Comparison of ENCODE assay signal across 17 mouse cellular contexts in the genomic region with DNA sequence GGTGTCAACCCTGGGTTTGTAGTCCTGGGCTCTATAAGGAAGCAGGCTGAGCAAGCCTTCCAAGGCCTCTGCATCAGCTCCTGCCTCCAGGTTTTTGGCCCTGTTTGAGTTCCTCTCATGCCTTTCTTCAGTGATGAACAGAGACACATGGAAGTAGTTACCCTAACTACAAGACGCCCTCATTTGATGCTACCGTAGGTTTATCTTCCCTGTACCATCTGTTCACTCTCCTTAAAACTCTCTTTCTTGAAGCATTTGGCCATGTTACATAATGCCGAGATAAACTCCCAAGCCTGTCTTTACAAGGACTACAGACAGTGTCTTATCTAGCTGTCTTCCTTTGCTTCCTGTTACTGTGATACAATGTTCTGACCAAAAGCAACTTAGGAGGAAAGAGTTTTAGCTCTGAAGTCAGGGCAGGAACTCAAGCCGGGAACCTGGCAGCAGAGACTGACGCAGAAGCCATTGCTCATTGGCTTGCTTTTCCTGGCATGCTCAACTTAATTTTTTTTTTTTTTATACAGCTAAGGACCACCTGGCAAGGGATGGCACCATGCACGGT. TPM values are rescaled to one million over a fixed set of nuclear protein-coding genes. Genes with fewer than 3 reads are reported as not detected.
DNase-seq lines count a peak whose midpoint lies in the region; ATAC-seq and TF ChIP-seq lines count a peak whose summit lies in the region.
"Had no signal": no experiment of that assay in that cellular context is flagged by ENCODE, and none has a peak within 500 bp of the region (broad histone marks: within the 10 kb centered on the region; RNA-seq: fewer than 3 reads in every experiment).

No protein-coding gene starts in this region.

- no peak for TF ChIP-seq RAD21 in MEL (IDR thresholded peaks at IDR 0.05; ENCODE audit: low read depth, low read length)

- TF ChIP-seq POLR2A in MEL (IDR thresholded peaks at IDR 0.05; ENCODE audit: control insufficient read depth in 1 of 2, insufficient read depth in 1 of 2, low read depth in 1 of 2, low read length in 2 of 2, poor library complexity in 1 of 2): peak in 1 of 2 experiments; percentile 25; a peak in 1 of 4 replicates

- H3K27ac ChIP-seq in hindbrain, postnatal 0 days: no peak overlapping the region
- no peak overlapping the region for H3K27ac ChIP-seq in hindbrain, embryonic 16.5 days (ENCODE audit: low read depth, low read length)
- H3K27ac ChIP-seq in MEL (ENCODE audit: control insufficient read depth, low read depth, low read length): peak overlapping the region; percentile 99
- H3K27ac ChIP-seq in liver, embryonic 14.5 days: peak overlapping the region; percentile 88
- no peak overlapping the region for H3K27ac ChIP-seq in intestine, embryonic 15.5 days
- H3K27ac ChIP-seq: embryonic facial prominence, embryonic 10.5 days; hindbrain, embryonic 15.5 days; limb, embryonic 12.5 days; stomach, embryonic 15.5 days had no signal

- H3K9me3 ChIP-seq in hindbrain, postnatal 0 days (ENCODE audit: low read length): no peaks in the 10 kb centered on the region
- no peaks in the 10 kb centered on the region for H3K9me3 ChIP-seq in hindbrain, embryonic 16.5 days (ENCODE audit: control insufficient read depth, low read length)
- no peaks in the 10 kb centered on the region for H3K9me3 ChIP-seq in MEL (replicated peaks; ENCODE audit: insufficient read depth, low read length)
- H3K9me3 ChIP-seq in liver, embryonic 14.5 days (ENCODE audit: control insufficient read depth, low read length): no peaks in the 10 kb centered on the region
- no peaks in the 10 kb centered on the region for H3K9me3 ChIP-seq in intestine, embryonic 15.5 days
- H3K9me3 ChIP-seq: embryonic facial prominence, embryonic 10.5 days; hindbrain, embryonic 15.5 days; limb, embryonic 12.5 days; stomach, embryonic 15.5 days had no signal

- no peaks in the 10 kb centered on the region for H3K36me3 ChIP-seq in hindbrain, postnatal 0 days (ENCODE audit: insufficient read depth, low read length)
- no peaks in the 10 kb centered on the region for H3K36me3 ChIP-seq in hindbrain, embryonic 16.5 days (ENCODE audit: control insufficient read depth, insufficient read depth, low read length)
- H3K36me3 ChIP-seq in MEL (ENCODE audit: control insufficient read depth in 1 of 2, insufficient read depth in 2 of 2, low read length in 2 of 2): peaks cover 0 to 24% of the 10 kb centered on the region in 2 experiments; a peak in 2 of 4 replicates
- no peaks in the 10 kb centered on the region for H3K36me3 ChIP-seq in liver, embryonic 14.5 days (replicated peaks; ENCODE audit: control insufficient read depth, insufficient read depth, low read depth)
- no peaks in the 10 kb centered on the region for H3K36me3 ChIP-seq in intestine, embryonic 15.5 days
- H3K36me3 ChIP-seq: embryonic facial prominence, embryonic 10.5 days; hindbrain, embryonic 15.5 days; limb, embryonic 12.5 days; stomach, embryonic 15.5 days had no signal

- no peak for ATAC-seq in hindbrain, postnatal 0 days
- no peak for ATAC-seq in hindbrain, embryonic 16.5 days
- ATAC-seq in liver, embryonic 14.5 days (ENCODE audit: insufficient read depth): peak; percentile 56
- no peak for ATAC-seq in intestine, embryonic 15.5 days

- H3K79me2 ChIP-seq in MEL (ENCODE audit: control insufficient read depth, insufficient read depth, low read length, poor library complexity): no peaks in the 10 kb centered on the region; the same call in 1 of the 2 replicates

- peak; percentile 94 to 96 for TF ChIP-seq EP300 in MEL (IDR thresholded peaks at IDR 0.05; ENCODE audit: low read depth in 1 of 2, low read length in 2 of 2)
- TF ChIP-seq EP300 in liver, embryonic 14.5 days (IDR thresholded peaks at IDR 0.05; ENCODE audit: low read depth): peak; percentile 91

- H3K4me2 ChIP-seq in hindbrain, postnatal 0 days (ENCODE audit: low read depth, low read length): no peak overlapping the region
- no peak overlapping the region for H3K4me2 ChIP-seq in hindbrain, embryonic 16.5 days (ENCODE audit: low read length)
- peak overlapping the region; percentile 56 for H3K4me2 ChIP-seq in liver, embryonic 14.5 days (ENCODE audit: low read depth)
- no peak overlapping the region for H3K4me2 ChIP-seq in intestine, embryonic 15.5 days (replicated peaks)
- H3K4me2 ChIP-seq: hindbrain, embryonic 15.5 days; limb, embryonic 12.5 days; stomach, embryonic 15.5 days had no signal

- peak; percentile 25 for DNase-seq in hindbrain, postnatal 0 days (ENCODE audit: low spot score)
- peak; percentile 94 for DNase-seq in MEL (ENCODE audit: low read depth, low spot score)
- DNase-seq in c-Kit-negative CD71-positive TER-119-positive erythroid progenitor cells, embryonic 14.5 days (ENCODE audit: low read depth, low spot score): peak; percentile 57
- DNase-seq in liver, embryonic 14.5 days (ENCODE audit: low read depth in 3 of 3, low spot score in 3 of 3): peak; percentile 81 to 84 (median 83)
- no peak for DNase-seq in lung, postnatal 36 days
- DNase-seq: cerebellum, adult 11 months; gastrocnemius, postnatal 10 days; kidney, adult 9 months; layer of hippocampus, adult 9-11 months; lung, postnatal 14 days; thymus, postnatal 4 days had no signal

- H3K27me3 ChIP-seq in hindbrain, postnatal 0 days (ENCODE audit: insufficient read depth, low read length): no peaks in the 10 kb centered on the region
- no peaks in the 10 kb centered on the region for H3K27me3 ChIP-seq in hindbrain, embryonic 16.5 days (replicated peaks; ENCODE audit: control insufficient read depth, insufficient read depth, low read length)
- H3K27me3 ChIP-seq in MEL (ENCODE audit: control insufficient read depth in 1 of 2, insufficient read depth in 2 of 2, low read length in 2 of 2): no peaks in the 10 kb centered on the region
- H3K27me3 ChIP-seq in liver, embryonic 14.5 days (ENCODE audit: control insufficient read depth, insufficient read depth, low read length): no peaks in the 10 kb centered on the region
- no peaks in the 10 kb centered on the region for H3K27me3 ChIP-seq in intestine, embryonic 15.5 days (replicated peaks)
- H3K27me3 ChIP-seq: stomach, embryonic 15.5 days had no signal

- H3K4me3 ChIP-seq in hindbrain, postnatal 0 days (ENCODE audit: low read length): no peak overlapping the region
- H3K4me3 ChIP-seq in hindbrain, embryonic 16.5 days (ENCODE audit: low read length): no peak overlapping the region
- H3K4me3 ChIP-seq in MEL (ENCODE audit: control insufficient read depth in 1 of 2, insufficient read depth in 1 of 2, low read depth in 2 of 2, low read length in 2 of 2): peak overlapping the region in 1 of 2 experiments; percentile 38; a peak in 2 of 4 replicates
- peak overlapping the region in 1 of 2 experiments; percentile 6; a peak in 1 of 4 replicates for H3K4me3 ChIP-seq in liver, embryonic 14.5 days (ENCODE audit: insufficient read depth in 1 of 2, low read depth in 2 of 2, low read length in 2 of 2)
- no peak overlapping the region for H3K4me3 ChIP-seq in intestine, embryonic 15.5 days (replicated peaks)
- H3K4me3 ChIP-seq: embryonic facial prominence, embryonic 10.5 days; hindbrain, embryonic 15.5 days; limb, embryonic 12.5 days; stomach, embryonic 15.5 days had no signal

- no peak overlapping the region for H3K9ac ChIP-seq in hindbrain, postnatal 0 days (replicated peaks; ENCODE audit: low read length)
- H3K9ac ChIP-seq in hindbrain, embryonic 16.5 days (ENCODE audit: low read depth, low read length): no peak overlapping the region
- H3K9ac ChIP-seq in MEL (ENCODE audit: control insufficient read depth, low read depth, low read length, poor library complexity, severe bottlenecking): peak overlapping the region; percentile 52
- H3K9ac ChIP-seq in liver, embryonic 14.5 days (replicated peaks): peak overlapping the region; percentile 51; the same call in 1 of the 2 replicates
- H3K9ac ChIP-seq in intestine, embryonic 15.5 days: no peak overlapping the region
- H3K9ac ChIP-seq: hindbrain, embryonic 15.5 days; limb, embryonic 12.5 days; stomach, embryonic 15.5 days had no signal

- WGBS in hindbrain, postnatal 0 days: 60% methylated on average over 6 of the region's 6 CpGs
- 69% methylated on average over 6 of the region's 6 CpGs for WGBS in hindbrain, embryonic 16.5 days
- 9% methylated on average over 6 of the region's 6 CpGs for WGBS in liver, embryonic 14.5 days (ENCODE audit: insufficient replicate concordance)
- WGBS in intestine, embryonic 15.5 days: 69% methylated on average over 6 of the region's 6 CpGs

- TF ChIP-seq CTCF in hindbrain, postnatal 0 days (IDR thresholded peaks at IDR 0.05; ENCODE audit: low read depth): no peak
- TF ChIP-seq CTCF in MEL (IDR thresholded peaks at IDR 0.05 in 2 of 3, conservative IDR thresholded peaks at IDR 0.05 in 1 of 3; ENCODE audit: control insufficient read depth in 1 of 3, insufficient read depth in 1 of 3, low read depth in 2 of 3, low read length in 3 of 3, poor library complexity in 1 of 3, severe bottlenecking in 1 of 3): no peak
- no peak for TF ChIP-seq CTCF in liver, embryonic 14.5 days (IDR thresholded peaks at IDR 0.05; ENCODE audit: low read depth)

- no peaks in the 10 kb centered on the region for H3K4me1 ChIP-seq in hindbrain, postnatal 0 days (ENCODE audit: insufficient read depth, low read length)
- no peaks in the 10 kb centered on the region; the same call in 1 of the 2 replicates for H3K4me1 ChIP-seq in hindbrain, embryonic 16.5 days (ENCODE audit: control insufficient read depth, insufficient read depth, low read depth, low read length)
- H3K4me1 ChIP-seq in MEL (ENCODE audit: control insufficient read depth in 1 of 2, insufficient read depth in 2 of 2, low read length in 2 of 2): peaks cover 10 to 31% of the 10 kb centered on the region in 2 experiments
- peaks cover 41 to 43% of the 10 kb centered on the region in 2 experiments for H3K4me1 ChIP-seq in liver, embryonic 14.5 days (replicated peaks; ENCODE audit: control insufficient read depth in 2 of 2, insufficient read depth in 2 of 2, low read length in 1 of 2)
- 0 out of 2 replicates have a peak, but pooled peaks cover 3% of the 10 kb centered on the region for H3K4me1 ChIP-seq in intestine, embryonic 15.5 days (replicated peaks)
- H3K4me1 ChIP-seq: limb, embryonic 12.5 days had no signal

RNA-seq across cellular contexts. Expression of a gene that starts 4.8 kb away (rescaled TPM):
- 16.0 and 18.7 TPM in 2 replicates for total RNA-seq in hindbrain, postnatal 0 days (2014; rRNA removed)
- polyA plus RNA-seq in hindbrain, postnatal 0 days (2015; fragmentation: Nextera tagmentation; extraction: Ambion mirVana): 20.9 and 22.4 TPM in 2 replicates
- 19.7 and 20.7 TPM in 2 replicates for polyA plus RNA-seq in hindbrain, embryonic 16.5 days (2015; fragmentation: Nextera tagmentation; extraction: Ambion mirVana)
- total RNA-seq in MEL (2012; rRNA removed): 15.3 and 18.7 TPM in 2 replicates
- 10 to 100 TPM in 1 of 2 experiments, not detected in 1; 26.3 TPM for polyA plus RNA-seq in MEL (2012; ENCODE audit: insufficient read depth in 1 of 2, insufficient read length in 2 of 2, low read depth in 1 of 2, low replicate concordance in 2 of 2, missing spikeins in 1 of 2)
- 6.3 and 10.7 TPM in 2 replicates for polyA plus RNA-seq in liver, embryonic 14.5 days (2012; rRNA removed)
- polyA plus RNA-seq in liver, embryonic 14.5 days (2014; fragmentation: Nextera tagmentation; extraction: Ambion mirVana): 18.2 and 22.9 TPM in 2 replicates
- 7.6 and 8.0 TPM in 2 replicates for polyA plus RNA-seq in intestine, embryonic 15.5 days (2015; fragmentation: Nextera tagmentation; extraction: Ambion mirVana)

RNA-seq across cellular contexts. Expression of a gene that starts 51.1 kb away (rescaled TPM):
- 69.0 and 84.4 TPM in 2 replicates for total RNA-seq in hindbrain, postnatal 0 days (2014; rRNA removed)
- polyA plus RNA-seq in hindbrain, postnatal 0 days (2015; fragmentation: Nextera tagmentation; extraction: Ambion mirVana): 99.9 and 110 TPM in 2 replicates
- polyA plus RNA-seq in hindbrain, embryonic 16.5 days (2015; fragmentation: Nextera tagmentation; extraction: Ambion mirVana): 89.4 and 91.0 TPM in 2 replicates
- total RNA-seq in MEL (2012; rRNA removed): 46.3 and 52.0 TPM in 2 replicates
- polyA plus RNA-seq in MEL (2012; ENCODE audit: insufficient read depth in 1 of 2, insufficient read length in 2 of 2, low read depth in 1 of 2, low replicate concordance in 2 of 2, missing spikeins in 1 of 2): 10 to 100 TPM in 1 of 2 experiments, not detected in 1; 50.3 TPM
- 34.3 and 41.9 TPM in 2 replicates for polyA plus RNA-seq in liver, embryonic 14.5 days (2012; rRNA removed)
- 33.6 and 34.6 TPM in 2 replicates for polyA plus RNA-seq in liver, embryonic 14.5 days (2014; fragmentation: Nextera tagmentation; extraction: Ambion mirVana)
- polyA plus RNA-seq in intestine, embryonic 15.5 days (2015; fragmentation: Nextera tagmentation; extraction: Ambion mirVana): 79.2 and 88.1 TPM in 2 replicates

Comparison
In these comparisons a context has a peak if more than half of its experiments do, and no peak if none do; other contexts are left out.
1. H3K27ac ChIP-seq: peak in MEL (single experiment) and liver, embryonic 14.5 days (single experiment); none in hindbrain, postnatal 0 days (single experiment), hindbrain, embryonic 16.5 days (single experiment) and intestine, embryonic 15.5 days (single experiment).
2. H3K9ac ChIP-seq: peak in MEL (single experiment) and liver, embryonic 14.5 days (single experiment); none in hindbrain, postnatal 0 days (single experiment), hindbrain, embryonic 16.5 days (single experiment) and intestine, embryonic 15.5 days (single experiment).